Mouse (Mus musculus) forebrain, embryonic 10.5 days (tissue): ENCODE measurements around the gene Sgpl1. TPM values are rescaled to one million over a fixed set of nuclear protein-coding genes. Genes with fewer than 3 reads are reported as not detected.

Source experiments
- DNase-seq: peaks from one replicate; pipeline ENCODE4 v3.0.0-alpha.2; 2017; ENCODE audit warnings: low spot score; ENCODE audit errors: extremely low spot score
- H3K27ac ChIP-seq: fragments of 300-500 bp; sonication (generic); 2 replicates; pipeline ENCODE4 v1.5.1; 2016; ENCODE audit warnings: mild to moderate bottlenecking
- H3K27me3 ChIP-seq: fragments of 300-500 bp; sonication (generic); 2 replicates; pipeline ENCODE4 v1.6.1; 2016; ENCODE audit warnings: mild to moderate bottlenecking; ENCODE audit not compliant: poor library complexity, severe bottlenecking
- H3K36me3 ChIP-seq: fragments of 300-500 bp; sonication (generic); replicated peaks from 2 replicates; pipeline ENCODE4 v1.6.1; 2016; ENCODE audit warnings: mild to moderate bottlenecking, moderate library complexity
- H3K4me1 ChIP-seq: fragments of 300-500 bp; sonication (generic); 2 replicates; pipeline ENCODE4 v1.6.1; 2016
- H3K4me3 ChIP-seq: fragments of 300-500 bp; sonication (generic); 2 replicates; pipeline ENCODE4 v1.5.1; 2016; ENCODE audit warnings: mild to moderate bottlenecking, moderate library complexity
- H3K9me3 ChIP-seq: fragments of 300-500 bp; sonication (generic); 2 replicates; pipeline ENCODE4 v1.6.1; 2016; ENCODE audit warnings: mild to moderate bottlenecking, moderate library complexity
- WGBS: fragments of 180-500 bp; shearing (Covaris S2); methylation state at CpG from one replicate; pipeline ENCODE4 v1.1.7; 2016; 5-methylcytosine and 5-hydroxymethylcytosine counted together
- polyA plus RNA-seq: library from polyadenylated mRNA; unstranded; fragments of >200 nt; fragmentation: Nextera tagmentation; extraction: Ambion mirVana; gene quantifications from 2 replicates; pipeline ENCODE4 v1.2.1, GENCODE M21; 2016

Gene Sgpl1
- polyA plus RNA-seq, 1 experiment from 2014 or later = 58.3 TPM

DNA sequence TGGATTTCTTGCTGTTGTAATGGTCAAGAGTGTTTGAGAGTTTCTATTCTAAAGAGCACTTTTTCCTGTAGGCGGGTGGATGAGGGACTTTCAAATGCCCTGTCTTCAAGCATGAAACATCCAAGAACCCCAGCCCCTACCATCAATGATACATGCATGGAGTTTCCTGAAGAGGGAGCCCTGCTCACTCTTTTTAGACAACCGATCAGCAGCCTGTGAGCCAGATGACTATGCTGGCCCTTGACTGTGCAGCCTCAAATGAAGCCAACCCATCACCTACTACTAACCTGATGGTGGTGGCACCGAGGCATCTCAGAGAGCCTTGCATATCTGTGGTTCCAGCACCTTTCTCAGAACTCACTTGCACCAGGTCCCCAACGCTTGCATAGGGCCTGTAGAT lies 25.0 kb upstream of the Sgpl1 start:
- whole genome bisulfite sequencing = 81% methylated on average over 4 of the region's 4 CpGs

GRCm38 (mm10) chr10:61171654-61172053 lies 24.2 kb upstream of the Sgpl1 start, which contains the start of gene Tbata:
TSS of gene Tbata (plus strand) at chr10:61171954.
- H3K4me1 ChIP-seq = peaks cover 24% of the 10 kb centered on the region
- H3K36me3 ChIP-seq = no peaks in the 10 kb centered on the region
- no peaks in the 10 kb centered on the region for H3K9me3 ChIP-seq
- H3K27me3 ChIP-seq = peaks cover 28% of the 10 kb centered on the region
- no peak within 1 kb of the TSS for H3K4me3 ChIP-seq
- WGBS = 70% methylated on average over 3 of the region's 3 CpGs
- no peak within 1 kb of the TSS for H3K27ac ChIP-seq
- no peak for DNase-seq

More for the DNA sequence above, 25.0 kb upstream of the Sgpl1 start:
- Histone ChIP-seq H3K27me3 (peaks cover 33% of the 10 kb centered on the region), H3K36me3 (no peaks in the 10 kb centered on the region), H3K4me3 (no peak overlapping the region), H3K9me3 (no peaks in the 10 kb centered on the region), H3K27ac (no peak overlapping the region), H3K4me1 (peaks cover 24% of the 10 kb centered on the region)
- no peak for DNase-seq

DNA sequence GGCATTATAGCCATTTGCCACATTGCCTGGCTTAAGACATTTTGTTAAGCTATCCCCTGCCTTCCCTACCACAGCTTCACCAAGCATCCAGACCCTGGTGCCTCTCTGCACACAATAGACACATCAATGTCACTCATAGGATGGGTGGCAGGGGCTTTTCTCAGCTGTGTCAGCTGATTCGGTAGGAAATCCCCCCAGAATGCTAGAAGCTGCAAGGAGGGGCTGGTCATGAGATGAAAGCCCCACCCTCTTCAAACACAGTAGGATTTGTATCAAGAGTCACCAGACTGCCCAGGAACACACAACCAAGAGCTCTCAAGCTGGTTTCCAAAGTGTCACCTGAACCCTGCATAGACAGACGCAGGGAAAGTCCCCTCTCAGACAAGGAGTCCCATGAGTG lies 20.9 kb upstream of the Sgpl1 start:
- no peak for DNase-seq
- H3K4me1 ChIP-seq = peaks cover 10% of the 10 kb centered on the region; the same call in 1 of the 2 replicates
- WGBS = 66% methylated on average over 2 of the region's 2 CpGs
- no peaks in the 10 kb centered on the region for H3K27me3 ChIP-seq
- H3K4me3 ChIP-seq = no peak overlapping the region
- H3K9me3 ChIP-seq = no peaks in the 10 kb centered on the region
- no peak overlapping the region for H3K27ac ChIP-seq
- no peaks in the 10 kb centered on the region for H3K36me3 ChIP-seq

DNA sequence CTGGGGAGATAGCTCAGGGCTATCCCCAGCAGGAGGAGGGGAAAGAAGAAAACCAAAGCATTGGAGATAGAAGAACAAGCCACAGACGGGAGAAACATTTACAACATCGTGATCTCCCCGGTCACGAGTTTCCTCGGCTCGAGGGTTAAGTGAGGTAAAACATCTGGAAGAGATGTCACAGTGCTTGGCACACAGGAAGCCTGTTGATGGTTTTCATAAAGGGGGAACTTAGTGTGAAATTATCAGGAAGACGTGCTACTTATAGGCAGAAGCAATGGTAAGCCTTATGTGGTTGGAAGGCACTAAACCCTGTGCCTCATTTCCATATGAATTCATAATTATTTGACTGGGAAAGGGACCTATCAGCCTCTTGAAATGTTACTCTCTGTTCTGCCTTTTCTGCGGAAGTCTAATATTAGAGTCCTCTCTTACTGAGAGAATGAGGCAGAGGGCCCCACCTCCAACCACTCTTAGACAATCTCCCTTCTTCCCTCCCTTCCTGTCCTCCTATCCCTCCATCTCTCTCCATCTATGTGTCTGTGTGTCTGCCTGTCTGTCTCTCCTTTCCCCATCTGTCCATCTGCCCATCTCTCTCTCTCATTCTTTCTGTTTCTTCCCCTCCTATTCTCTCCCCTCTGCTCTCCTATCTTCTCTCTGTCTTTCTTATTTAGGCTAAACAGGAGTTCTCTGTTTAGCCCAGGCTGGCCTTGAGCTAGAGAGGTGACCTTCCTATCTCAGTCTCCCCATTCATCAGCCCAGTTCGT lies 20.0 kb upstream of the Sgpl1 start:
- WGBS = 73% methylated on average over 9 of the region's 9 CpGs
- Histone ChIP-seq H3K4me3 (no peak overlapping the region), H3K4me1 (peaks cover 10% of the 10 kb centered on the region; the same call in 1 of the 2 replicates), H3K9me3 (no peaks in the 10 kb centered on the region), H3K27me3 (no peaks in the 10 kb centered on the region), H3K27ac (no peak overlapping the region), H3K36me3 (no peaks in the 10 kb centered on the region)
- DNase-seq = no peak

DNA sequence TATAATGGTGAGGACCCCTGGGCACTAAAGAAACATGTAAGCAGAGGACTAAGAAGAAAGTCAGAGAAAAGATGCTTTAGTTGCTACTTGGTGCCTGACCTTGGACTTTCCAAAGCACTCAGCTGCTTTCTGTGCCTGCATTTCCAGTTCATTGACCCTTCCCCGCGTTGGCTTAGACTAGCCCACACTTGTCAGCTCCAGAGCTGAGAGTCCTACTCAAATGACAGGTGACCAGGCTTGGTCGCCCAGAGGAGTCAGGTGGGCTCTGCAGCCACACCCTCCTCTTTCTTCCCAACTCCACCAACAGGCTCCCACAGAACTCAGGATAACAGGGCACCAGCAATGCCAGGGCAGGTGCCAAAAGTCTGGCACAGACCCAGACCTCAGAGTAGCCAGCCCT lies 14.9 kb upstream of the Sgpl1 start:
- WGBS = 75% methylated on average over 3 of the region's 3 CpGs
- H3K27me3 ChIP-seq = no peaks in the 10 kb centered on the region
- no peaks in the 10 kb centered on the region for H3K4me1 ChIP-seq
- H3K9me3 ChIP-seq = no peaks in the 10 kb centered on the region
- H3K27ac ChIP-seq = no peak overlapping the region
- no peak for DNase-seq
- no peaks in the 10 kb centered on the region for H3K36me3 ChIP-seq
- H3K4me3 ChIP-seq = no peak overlapping the region

GRCm38 (mm10) chr10:61160671-61161070 lies 13.2 kb upstream of the Sgpl1 start:
- Histone ChIP-seq H3K9me3 (no peaks in the 10 kb centered on the region), H3K27me3 (no peaks in the 10 kb centered on the region), H3K4me1 (no peaks in the 10 kb centered on the region), H3K36me3 (no peaks in the 10 kb centered on the region), H3K27ac (no peak overlapping the region), H3K4me3 (no peak overlapping the region)
- WGBS = 84% methylated on average over 4 of the region's 4 CpGs
- DNase-seq = no peak

- Histone ChIP-seq H3K27ac (no peak overlapping the region), H3K4me3 (no peak overlapping the region), H3K4me1 (no peaks in the 10 kb centered on the region), H3K9me3 (no peaks in the 10 kb centered on the region), H3K27me3 (no peaks in the 10 kb centered on the region), H3K36me3 (no peaks in the 10 kb centered on the region)
- WGBS = 89% methylated on average over 7 of the region's 7 CpGs
- no peak for DNase-seq
Observed at GRCm38 (mm10) chr10:61160089-61160488, 12.6 kb upstream of the Sgpl1 start.

DNA sequence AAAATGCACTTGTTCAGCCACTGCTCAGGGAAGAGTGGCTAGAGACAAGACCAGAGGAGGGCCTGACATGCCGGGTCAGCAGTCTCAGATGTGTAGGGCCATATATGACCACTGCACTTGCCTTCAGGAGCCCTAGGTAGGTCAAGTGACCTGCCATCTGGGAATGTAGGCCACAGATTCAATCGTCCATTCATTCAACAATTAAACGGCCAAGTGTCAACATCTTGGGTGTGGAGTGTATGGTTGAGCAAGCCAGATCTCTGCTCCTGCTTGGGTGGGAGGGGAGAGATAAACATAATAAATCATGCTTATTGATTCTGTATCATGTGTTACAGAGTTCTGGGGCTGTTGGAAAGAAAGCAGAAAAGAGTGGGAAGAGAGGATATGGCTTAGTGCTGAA lies 11.1 kb upstream of the Sgpl1 start:
- H3K4me3 ChIP-seq = no peak overlapping the region
- H3K27ac ChIP-seq = no peak overlapping the region
- H3K9me3 ChIP-seq = no peaks in the 10 kb centered on the region
- no peaks in the 10 kb centered on the region for H3K27me3 ChIP-seq
- H3K4me1 ChIP-seq = no peaks in the 10 kb centered on the region
- DNase-seq = no peak
- H3K36me3 ChIP-seq = no peaks in the 10 kb centered on the region
- WGBS = 84% methylated on average over 3 of the region's 3 CpGs

DNA sequence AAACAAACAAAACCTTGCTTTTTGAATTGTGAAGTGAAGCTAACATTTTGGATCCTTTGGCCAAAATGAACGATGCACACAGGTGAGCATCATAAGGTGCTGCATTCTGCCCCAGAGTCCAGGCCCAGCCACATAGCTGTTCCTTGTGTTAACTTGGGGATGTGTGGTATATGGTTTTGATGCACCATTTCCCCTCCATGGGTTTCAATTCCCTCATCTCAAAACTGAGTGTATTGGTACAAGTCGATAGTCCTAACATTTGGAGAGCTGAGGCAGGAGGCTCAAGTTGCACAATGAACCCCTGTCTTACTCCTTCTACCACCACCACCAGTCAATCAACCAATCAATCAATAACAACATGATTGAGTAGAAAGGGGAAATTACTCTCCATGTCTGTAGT lies 8.9 kb upstream of the Sgpl1 start:
- Histone ChIP-seq H3K9me3 (no peaks in the 10 kb centered on the region), H3K27me3 (no peaks in the 10 kb centered on the region), H3K4me3 (no peak overlapping the region), H3K27ac (no peak overlapping the region), H3K36me3 (no peaks in the 10 kb centered on the region), H3K4me1 (no peaks in the 10 kb centered on the region)
- DNase-seq = no peak
- 94% methylated on average over 2 of the region's 2 CpGs for WGBS

DNA sequence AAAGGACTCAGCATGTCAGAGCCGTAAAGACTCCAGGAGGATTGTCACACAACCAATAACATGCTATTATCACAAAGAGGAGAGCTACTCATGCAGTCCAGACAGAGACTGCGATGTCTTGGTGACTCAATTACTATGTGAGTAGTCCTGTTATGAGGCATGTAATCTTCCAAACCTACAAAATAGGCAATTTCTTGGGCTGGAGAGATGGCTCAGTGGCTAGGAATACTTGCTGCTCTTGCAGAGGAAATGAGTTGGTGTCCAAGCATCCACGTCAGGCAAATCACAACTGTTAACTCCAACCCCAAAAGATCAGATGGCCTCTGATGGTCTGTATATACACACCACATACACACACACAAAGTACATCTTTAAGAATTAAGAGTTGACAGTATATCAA lies 8.1 kb upstream of the Sgpl1 start:
- WGBS = 88% methylated on average over 3 of the region's 3 CpGs
- Histone ChIP-seq H3K9me3 (no peaks in the 10 kb centered on the region), H3K36me3 (no peaks in the 10 kb centered on the region), H3K4me3 (no peak overlapping the region), H3K27ac (no peak overlapping the region), H3K4me1 (0 out of 2 replicates have a peak, but pooled peaks cover under 1% of the 10 kb centered on the region), H3K27me3 (no peaks in the 10 kb centered on the region)
- DNase-seq = no peak

GRCm38 (mm10) chr10:61152131-61152530 lies 4.6 kb upstream of the Sgpl1 start:
- DNase-seq = no peak
- no peaks in the 10 kb centered on the region for H3K9me3 ChIP-seq
- no peaks in the 10 kb centered on the region for H3K27me3 ChIP-seq
- no peak overlapping the region for H3K27ac ChIP-seq
- H3K4me3 ChIP-seq = no peak overlapping the region
- H3K4me1 ChIP-seq = peaks cover 16% of the 10 kb centered on the region
- H3K36me3 ChIP-seq = no peaks in the 10 kb centered on the region

GRCm38 (mm10) chr10:61150616-61151015 lies 3.1 kb upstream of the Sgpl1 start:
- WGBS = 72% methylated on average over 6 of the region's 6 CpGs

GRCm38 (mm10) chr10:61149476-61149875 lies 2.0 kb upstream of the Sgpl1 start:
- 89% methylated on average over 3 of the region's 3 CpGs for WGBS
- no peaks in the 10 kb centered on the region for H3K36me3 ChIP-seq

More at GRCm38 (mm10) chr10:61150616-61151015, 3.1 kb upstream of the Sgpl1 start:
- peaks cover 29% of the 10 kb centered on the region for H3K4me1 ChIP-seq
- H3K36me3 ChIP-seq = no peaks in the 10 kb centered on the region
- no peaks in the 10 kb centered on the region for H3K27me3 ChIP-seq
- no peak overlapping the region for H3K27ac ChIP-seq
- no peak overlapping the region for H3K4me3 ChIP-seq
- no peak for DNase-seq
- H3K9me3 ChIP-seq = no peaks in the 10 kb centered on the region

More at GRCm38 (mm10) chr10:61149476-61149875, 2.0 kb upstream of the Sgpl1 start:
- H3K4me3 ChIP-seq = no peak overlapping the region
- H3K27me3 ChIP-seq = no peaks in the 10 kb centered on the region
- no peaks in the 10 kb centered on the region for H3K9me3 ChIP-seq
- no peak for DNase-seq
- no peak overlapping the region for H3K27ac ChIP-seq
- peaks cover 36% of the 10 kb centered on the region for H3K4me1 ChIP-seq
